Mouse (Mus musculus): ENCODE measurements at regions not wholly inside any gene's neighbourhood (a gene's known extent, or its start where the extent isn't known, plus 50 kb on each side); places are given as distances from the start of the nearest gene placed in this dataset.

DNA sequence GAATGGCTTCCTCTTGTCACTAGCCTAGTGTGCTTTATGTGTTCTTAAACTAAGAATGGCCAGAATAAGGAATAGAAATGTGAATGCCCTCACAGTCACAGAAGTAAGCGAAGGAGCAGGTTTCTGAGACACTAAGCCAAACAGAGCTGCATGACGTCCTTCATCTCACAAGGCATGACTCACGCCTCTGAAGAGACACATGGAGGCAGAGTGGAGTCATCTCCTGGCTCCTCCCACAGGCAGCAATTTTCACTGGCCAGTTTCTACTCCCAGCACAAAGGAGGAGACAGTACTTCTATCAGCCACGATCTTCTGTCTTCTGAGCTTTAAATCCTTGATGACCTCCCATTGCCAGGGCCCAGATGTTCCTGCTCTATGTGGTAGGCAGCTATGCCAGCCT lies 291.3 kb upstream of the Rnf32 start:
- DNase-seq: no peak

DNA sequence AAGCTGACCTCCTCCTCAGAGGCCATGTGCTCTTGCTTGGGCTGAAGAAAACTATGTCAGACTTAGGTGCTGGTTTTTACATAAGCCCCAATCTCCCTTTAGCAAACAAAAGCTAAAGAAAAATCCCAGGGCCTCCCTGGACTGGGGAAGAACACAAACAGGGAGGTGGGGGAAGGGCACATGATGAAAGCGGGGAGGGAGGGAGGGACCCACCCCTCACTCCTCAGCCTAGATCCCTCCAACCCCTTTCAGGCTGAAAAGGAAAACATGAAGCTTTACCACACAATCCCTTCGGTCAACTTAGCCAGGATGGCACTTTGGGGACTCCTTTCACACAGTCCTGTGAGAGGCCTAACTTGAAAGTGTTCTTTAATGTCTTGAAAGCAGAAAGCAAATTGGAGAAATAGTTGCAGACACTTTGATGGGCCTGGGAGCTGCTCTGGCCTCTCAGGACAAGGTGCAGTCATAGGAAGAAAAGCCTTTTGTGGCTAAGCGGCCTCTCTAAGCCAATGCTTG lies 291.9 kb upstream of the Rnf32 start:
- DNase-seq: no peak

DNA sequence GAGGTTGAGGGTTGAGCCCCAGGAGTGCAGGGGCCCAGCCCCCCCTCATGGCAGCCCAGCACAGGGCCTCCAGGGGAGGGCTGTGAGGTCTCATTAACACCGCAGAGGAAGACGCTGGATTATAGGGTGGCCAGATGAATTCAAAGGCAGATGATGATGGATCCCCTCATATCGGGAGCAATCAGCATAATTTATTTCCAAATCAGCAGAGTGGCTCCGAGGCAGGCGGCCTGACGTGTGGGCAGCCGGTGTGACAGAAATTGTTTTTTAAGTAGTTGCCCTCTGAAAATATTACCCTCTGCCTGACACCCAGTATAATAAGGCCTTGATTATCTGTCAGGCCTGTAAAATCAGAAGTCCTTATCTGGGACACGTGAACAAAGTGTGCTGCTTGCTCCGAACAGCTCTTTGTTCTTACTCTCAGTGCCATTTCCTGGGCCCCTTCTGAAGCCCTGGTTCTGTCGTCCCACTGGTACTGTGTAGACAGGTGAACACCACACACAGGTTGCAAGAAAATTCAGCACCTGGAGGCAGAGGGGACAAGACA lies 303.0 kb upstream of the Rnf32 start:
- DNase-seq: no peak

DNA sequence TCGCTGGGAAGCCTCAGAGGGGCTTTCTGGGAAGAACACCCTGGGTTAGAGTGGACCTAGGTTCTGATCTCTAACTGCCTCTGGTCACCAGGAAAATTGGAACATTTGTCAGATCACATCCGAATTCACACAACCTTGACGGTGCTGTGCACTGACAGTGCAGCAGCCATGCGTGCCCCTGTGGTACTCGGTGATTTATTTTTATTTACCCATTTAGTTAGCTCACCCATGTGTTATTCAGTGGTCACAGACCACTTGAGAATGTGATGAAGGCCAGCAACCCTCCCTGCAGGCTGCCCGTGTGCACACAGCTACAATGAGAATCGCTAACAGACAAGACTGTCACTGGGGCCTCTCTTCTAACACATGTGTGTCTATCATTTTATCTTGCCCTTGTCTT lies 303.8 kb upstream of the Rnf32 start:
- DNase-seq: no peak

DNA sequence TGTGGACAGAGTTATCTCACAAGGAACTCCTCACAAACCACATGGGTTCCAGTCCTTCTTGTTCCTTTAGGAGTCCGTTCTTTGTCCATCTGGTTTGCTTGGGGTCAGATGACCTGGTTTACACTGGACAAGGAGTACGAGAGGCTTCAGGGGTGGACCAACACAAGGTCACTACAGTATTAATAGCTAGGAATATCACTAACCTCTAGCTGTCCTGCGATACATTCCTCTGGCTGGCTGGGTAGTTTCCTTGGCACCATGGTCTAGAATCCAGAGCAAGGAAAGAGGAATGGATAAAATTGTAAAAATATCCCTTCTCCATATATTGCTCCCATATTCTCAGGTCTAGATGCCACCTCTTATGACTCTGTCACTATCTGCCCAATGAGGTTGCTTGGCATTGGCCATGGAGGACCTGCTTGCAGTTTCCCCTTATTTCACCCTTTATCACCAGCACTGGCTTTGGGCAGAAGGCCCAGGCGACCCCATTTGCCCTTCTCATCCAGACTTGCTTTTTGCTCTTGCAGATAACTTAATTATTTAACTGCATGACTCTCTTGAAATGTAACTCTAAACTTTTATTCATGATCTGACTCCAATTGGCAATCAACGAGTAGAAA lies 310.9 kb upstream of the Rnf32 start:
- DNase-seq: no peak

DNA sequence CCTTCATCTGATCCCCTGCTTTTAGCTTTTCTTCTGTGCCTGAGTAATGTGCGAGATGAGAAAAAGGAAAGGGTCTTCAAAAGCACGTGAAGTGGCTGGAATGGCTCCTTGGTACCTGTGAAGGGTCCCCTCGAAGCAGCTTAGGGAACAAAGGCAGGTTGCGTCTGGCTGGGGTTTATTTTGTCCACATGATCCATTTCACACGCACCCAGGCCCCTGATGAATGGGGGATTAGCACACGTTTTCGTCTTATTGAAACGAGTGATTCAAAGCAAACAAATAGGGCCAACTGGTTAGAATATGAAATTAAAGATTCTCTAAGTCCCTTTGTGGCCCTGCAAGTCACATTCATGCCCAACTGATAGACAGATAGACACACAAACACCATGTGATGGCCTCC lies 319.6 kb upstream of the Rnf32 start:
- no peak for DNase-seq

DNA sequence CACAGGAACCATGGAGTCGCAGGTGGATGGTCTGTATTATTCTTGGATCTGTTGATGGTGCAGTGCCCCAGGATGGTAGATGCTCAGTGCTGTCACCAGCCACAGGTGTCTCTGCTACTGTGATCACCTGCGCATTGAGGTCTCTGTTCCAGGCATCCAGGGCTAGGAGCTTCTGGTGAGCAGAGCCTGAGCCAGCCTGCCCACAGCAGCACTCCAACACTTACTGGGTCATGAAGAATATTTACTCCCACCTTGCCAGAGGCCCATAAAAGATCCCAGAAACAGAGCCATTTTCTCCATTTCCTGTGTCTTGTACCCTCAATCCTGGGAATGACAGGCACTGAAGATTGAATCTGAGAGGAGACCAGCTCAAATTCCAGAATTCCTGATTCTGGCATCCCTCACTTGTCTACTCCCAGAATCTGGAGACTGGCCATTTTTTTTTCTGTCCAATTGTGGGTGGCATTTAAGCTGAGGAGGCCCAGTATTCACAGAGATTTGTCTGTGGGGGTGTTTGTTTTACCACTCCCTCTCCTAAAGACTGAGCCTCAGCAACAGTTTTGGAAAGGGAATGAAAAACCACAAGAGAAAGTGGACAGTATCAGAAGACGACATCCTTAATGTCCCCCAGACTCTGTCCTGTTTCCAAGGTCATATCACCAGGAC lies 322.1 kb upstream of the Rnf32 start:
- DNase-seq: no peak

DNA sequence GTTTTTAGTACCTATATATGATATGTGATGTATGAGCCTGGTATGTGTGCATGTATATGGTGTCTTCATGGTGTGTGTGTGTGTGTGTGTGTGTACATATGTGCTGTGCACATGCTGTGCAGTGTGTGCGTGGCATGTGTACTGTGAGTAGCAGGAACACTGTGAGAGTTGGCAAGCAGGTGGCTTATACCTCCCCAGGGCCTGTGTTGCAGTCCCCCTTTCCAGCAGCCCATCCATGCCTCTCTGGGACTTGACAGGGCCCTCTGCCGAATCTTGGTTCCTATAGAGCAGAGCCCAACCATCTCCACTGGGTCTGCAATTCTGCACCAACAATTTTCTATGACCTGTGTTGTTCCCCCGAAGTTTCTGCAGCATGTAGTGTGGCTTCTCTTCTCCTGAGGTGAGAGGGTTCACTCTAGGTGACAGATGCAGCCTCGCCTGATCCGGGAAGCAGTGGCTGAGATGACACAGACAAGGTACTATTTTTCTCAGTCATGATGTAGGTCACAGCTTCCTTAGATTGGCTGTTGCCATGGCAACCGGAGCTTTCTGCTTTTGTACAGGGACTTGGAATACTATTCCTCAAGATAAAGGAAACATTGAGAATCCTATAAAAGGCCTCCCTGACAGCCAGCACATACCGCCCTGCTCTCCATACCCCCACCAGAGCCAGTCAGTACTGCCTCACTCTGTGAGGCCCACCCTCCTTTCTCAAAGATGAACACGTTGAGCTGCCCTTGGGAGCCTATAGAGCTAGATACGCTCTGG lies 336.0 kb upstream of the Rnf32 start:
- no peak for DNase-seq

DNA sequence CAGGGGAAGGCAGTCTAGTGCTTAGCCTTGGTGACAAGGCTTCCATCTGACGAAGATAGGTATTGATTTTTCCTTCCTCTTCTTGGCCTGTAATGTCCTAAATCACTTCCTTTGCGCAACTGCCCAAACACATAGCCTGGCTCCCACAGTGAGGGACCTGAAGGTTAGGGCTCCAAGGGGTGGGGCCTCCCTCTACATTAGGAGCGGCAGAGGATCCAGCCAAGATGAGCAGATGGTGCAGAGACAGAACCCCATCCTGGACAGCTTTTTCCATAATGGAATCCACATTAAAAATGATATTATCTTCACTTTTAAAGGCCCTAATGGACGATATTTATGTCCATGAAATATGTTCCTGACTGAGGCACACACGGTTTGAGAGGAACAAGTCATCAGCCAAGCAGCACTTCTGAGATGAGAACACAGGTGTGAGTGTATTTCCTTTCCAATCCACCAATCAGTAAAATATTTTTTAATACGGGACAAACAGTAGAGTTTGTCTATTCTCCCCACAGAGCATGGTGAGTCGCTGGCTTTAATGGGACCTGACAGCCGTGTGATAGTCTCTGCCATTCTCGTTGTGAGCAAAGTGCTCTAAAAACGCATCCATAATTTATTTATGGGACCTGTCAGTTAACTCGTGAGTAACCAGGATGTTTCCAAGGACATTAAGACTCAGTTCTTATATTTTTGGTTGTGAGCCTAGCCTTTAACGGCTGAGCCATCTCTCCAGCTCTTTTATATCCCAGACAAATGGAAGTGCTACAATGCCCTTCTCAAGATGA lies 357.5 kb upstream of the Rnf32 start:
- peak; percentile 7 for DNase-seq

DNA sequence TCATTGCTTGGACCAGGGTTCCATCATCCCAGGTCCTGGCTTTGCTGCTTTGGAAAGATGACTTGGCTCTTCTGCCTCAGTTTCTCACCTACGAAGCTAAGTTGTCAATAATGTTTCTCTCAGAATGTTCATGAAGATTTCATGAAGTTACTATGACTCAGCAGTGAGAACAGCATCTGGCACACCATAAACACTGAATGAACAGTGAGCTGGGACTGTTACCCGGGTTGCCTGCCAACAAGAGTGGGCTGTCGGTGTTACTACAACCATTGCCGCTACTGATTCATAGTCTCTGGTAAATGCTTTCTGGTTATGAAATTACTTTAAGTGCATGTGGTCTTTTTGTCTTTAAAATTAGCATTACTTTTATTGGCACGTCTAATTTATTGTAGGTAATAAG lies 352.0 kb upstream of the Shh start:
- DNase-seq: no peak

DNA sequence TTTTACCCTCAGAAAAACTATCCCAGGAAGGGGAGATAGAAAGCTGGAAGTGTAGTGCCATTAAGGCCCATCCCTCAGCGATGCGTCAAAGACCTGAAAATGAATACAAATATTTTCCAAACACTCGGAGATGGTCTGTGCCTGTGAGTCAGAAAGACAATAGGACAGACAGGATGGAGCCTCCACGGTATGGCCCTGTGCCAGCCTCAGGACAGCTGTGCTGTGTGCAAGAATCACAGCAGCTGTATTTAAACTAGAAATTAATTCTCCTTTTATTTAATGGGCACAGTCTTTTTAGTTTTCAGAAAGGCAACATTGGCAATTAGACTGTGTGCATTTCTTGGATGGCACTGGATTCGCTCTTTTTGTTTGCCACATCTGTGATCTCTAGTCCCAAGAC lies 340.9 kb upstream of the Shh start:
- no peak for DNase-seq

DNA sequence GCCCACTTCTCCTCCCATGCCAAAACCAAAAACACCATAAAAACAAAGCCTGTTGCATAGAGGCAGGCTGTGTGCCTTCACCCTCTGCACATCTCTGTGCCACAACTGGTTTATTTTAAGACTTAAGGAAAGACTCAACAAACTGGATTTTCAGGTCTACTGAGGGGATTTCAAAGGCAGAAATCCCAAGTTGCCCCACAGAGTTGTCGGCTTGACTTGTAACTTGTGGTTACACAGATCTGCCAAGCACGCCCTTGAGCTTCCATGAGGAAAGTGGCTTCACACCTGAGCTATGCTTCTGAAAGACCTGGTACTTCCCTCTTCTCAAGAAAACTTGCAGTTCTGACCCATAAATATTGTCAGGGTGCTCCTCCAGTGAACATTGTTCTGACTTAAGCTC lies 332.4 kb upstream of the Shh start:
- no peak for DNase-seq

DNA sequence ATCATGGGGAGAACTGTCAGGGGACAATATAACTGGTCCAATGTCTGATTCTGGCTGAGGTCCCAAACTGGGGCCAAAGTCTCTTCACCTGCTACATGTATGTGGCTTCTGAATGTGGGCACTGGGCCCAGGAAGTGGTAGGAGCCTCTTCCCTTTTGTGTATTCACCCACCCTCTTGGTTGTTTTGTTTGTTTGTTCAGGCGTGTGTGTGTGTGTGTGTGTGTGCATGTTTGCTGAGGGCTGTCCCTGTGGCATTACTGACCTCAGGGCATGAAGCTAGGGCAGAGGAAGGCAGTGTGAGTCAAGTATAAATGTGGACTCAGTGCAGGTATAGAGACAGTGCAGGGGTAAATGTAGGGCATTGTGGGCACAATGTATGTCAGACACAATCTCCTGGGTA lies 331.3 kb upstream of the Shh start:
- DNase-seq: no peak

DNA sequence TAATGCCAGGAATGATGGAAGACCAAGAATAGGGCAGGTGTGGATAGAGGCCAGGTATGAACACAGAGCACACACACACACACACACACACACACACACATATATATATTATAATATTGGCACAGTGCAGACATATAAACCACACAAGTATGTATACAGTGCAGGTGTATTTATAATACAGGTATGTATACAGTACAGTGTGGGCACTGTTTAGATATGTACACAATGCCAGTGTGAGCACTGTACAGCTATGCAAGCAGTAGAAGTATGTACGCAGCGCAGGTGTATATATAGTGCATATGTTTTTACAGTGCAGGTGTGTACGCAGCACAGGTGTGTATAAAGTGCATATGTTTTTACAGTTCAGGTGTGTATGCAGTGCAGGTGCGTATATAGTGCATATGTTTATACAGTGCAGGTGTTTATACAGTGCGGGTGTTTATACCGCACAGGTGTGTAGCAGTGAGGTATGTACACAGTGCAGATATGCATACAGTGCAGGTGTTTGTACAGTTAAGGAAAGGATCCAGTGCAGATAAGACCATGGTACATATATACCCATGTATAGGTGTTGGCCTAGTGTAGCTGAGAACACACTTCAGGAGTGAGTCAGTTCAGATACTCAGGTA lies 328.2 kb upstream of the Shh start:
- DNase-seq: no peak

DNA sequence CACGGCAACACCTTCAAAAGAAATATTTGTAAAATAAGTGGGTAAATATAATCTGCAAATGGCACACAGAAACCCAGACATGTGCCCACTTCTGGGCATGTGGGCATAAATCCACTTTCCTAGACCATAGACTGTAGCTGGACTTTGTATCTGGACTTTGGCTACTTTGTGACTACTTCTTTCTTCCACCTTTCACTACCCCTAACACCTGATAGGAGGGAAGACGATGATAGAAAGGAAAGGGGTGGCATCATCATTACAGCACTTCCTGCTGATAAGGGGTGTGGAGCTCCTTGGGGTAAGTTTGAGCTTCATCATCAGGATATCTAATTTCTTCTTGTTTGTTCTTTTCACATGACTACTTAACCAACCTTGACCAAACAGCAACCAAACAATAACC lies 326.7 kb upstream of the Shh start:
- no peak for DNase-seq

DNA sequence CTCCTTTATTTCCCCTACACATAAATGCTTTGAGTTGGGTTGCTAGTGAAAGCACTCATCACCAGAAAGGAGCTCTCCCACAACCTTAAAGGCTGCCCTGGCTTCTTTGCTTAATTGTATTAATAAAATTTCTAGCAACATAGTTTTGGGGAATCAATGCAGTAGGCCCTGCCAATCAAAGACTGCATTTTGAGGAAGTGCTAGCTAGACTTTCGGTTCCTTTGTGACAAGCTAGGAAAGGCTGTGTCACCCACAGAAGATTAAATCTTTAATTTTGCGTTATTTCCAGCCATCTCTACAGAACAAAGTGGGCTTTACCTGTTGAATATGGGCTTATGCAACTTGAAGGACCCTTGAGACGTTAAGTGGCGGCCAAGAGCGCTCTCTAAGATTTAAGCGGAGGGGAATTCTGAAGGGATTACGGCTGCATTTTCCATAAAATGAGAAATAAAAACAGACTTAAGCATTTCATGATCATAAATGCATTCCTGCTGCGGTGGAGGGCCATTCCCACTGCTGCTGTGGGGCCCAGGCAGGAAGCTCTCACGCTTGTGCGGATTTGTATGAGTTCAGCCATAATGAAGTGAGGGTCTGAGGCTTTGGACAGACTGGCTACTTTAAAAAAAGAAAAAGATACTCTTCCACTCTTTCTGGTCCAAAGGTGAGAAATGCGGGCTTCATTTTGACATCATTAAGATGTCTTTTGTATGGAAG lies 318.4 kb upstream of the Shh start:
- no peak for DNase-seq

DNA sequence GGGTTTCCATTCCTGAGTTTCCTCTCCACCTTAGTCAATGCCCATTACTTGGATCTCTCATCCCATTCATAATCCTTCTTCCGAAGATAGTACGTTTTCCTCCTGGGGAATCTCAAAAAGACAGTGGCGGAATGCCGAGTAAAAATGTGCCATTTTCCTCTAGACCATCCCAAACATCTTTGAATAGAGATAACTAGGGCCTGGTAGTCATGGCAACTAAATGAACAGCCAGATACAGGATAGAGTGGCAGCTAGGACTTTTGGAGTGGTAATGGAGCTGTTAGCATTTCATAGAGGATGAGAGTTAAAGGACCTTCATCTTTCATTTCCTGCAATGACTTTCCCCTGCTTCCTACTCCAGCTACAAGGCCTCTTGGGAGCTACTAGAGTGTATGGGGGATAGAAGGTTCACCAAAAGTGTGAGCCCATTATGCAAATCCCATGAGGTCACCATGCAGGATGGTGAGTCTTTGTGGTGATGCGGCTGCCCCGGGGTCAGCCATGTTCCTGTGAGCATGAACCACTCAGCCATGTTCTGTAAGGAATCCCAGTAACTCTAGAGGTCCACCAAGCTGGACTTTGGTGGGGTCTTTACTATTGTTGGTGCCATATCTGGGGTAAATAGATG lies 317.4 kb upstream of the Shh start:
- DNase-seq: no peak

DNA sequence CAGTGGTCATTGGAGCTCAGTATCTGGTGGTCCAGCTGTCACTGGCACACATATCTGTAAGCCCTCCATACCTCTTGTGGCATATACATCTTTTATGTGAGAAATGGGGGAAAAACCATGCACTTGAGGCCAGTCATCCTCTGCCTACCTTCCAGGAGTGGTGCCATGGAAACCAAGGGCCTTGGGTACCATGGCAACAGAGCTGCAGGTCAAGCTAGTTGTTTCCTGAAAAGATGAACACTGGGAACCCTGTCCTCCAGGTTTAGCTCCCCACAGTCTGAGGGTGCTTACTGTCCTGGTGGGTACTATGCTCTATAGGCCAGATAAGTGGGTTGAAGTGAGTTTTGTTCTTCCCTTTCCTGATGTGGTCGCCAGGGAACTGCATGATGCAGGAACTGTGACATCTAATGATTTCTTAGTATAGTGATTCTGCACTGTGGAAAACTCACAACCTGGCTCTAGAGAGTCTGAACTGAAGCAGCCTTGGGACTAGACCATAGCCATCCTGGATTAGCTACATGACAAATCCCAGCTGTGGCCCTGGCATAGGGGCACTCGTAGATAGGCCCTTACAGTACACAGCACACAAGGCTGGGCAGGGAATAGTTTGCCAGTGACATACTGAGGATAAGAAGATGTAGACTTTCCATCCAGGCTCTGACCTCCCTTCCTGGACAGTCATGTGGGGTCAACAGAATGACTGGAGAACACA lies 308.7 kb upstream of the Shh start:
- DNase-seq: no peak

DNA sequence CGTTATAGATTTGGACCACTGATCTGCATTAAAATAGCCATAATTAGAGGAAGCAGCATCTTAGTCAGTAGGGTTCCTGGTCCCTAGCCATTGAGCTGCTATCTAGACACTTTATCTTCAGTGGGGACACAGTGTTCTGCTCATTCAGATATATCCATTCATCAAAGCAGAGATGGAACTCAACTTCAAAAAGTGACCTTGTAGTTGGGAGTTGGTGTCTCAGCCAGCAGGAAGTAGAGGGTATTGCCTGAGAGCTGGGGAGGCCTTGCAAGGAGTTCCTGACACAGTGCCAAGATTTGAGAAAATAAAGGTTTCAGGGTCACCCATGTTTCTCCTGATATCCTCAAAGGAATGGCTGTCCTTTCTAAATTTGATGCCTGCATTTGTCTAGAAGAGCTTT lies 304.7 kb upstream of the Shh start:
- DNase-seq: no peak

DNA sequence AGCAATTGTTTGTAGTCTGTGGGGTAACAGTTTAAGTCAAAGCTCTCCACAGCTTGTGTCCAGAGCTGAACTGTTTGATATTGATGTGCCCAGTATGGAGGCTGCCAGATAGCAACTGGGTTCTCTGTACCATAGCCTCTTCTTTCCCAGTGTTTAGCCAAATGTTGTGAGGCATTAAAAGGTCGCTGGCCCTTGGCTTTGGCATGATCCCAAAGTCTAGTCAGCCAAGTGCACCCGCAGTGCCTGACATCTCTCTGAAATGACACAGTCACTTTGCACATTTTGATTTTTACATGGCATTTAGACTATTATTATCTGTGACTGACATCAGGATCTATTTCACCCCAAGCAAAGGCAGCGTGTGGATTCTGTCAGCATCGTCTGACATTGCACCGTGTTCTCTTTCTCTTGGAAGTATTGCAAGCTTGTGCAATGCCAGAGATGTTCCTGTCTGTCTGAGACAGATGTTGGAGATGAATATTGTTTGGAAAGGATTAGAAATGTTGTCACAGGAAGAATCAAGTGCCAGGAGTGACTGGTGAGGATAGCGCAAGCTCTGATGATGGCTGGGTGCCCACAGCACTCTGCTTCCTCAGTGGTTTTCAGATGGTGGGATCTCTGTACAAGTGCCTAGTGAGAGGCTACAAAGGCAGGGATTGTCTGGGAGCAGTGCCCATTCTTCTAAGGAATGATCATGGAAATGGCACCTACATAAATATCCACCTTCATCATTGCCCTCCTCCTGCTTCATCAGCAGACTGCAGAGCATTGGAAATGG lies 289.3 kb upstream of the Shh start:
- no peak for DNase-seq

Data from cerebellum, adult 11 months (tissue).